Mouse (Mus musculus): ENCODE measurements around the gene Slc6a15.

Slc6a15 gene

DNA sequence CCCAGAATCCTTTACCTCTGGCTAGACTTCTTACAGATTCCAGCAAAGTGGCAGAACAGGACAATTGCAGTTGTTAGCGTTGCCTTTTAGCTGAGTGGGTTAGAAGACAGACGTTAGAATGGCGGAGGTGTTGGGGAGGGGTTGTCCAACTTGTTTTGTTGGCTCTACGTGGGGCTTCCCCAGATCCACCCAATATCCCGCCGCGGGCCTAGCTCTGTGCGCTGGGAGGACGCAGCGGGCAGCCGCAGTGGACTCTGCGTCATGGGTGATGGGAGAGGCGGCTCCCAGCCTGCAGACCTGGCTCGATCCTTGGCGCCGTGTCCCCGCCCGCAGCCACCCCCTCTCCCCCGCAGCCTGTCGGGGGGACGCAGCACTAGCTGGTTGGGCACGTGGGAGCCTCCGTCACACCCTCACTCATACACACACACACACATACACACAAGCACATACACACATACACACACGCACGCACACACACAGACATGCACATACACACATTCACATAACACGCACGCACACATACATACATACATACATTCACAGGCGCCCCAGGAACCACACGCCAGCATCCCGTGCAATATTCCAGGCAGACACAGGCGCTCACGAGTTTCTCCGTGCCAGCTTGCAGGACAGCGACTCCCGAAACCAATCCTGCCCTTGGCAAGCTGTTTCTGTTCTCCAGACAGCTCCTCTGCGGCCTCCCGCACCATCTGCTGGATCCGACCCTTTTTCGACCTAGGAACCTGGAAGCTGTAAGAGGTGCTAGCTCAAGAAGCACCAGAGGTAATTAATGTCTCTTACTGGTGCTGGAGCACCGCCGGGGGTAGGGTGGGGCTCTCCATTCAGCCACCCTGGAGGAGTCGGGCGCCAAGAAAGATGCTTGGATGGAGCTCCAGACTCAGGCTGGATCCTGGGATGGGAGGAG is at the start of gene Slc6a15:
Gene Slc6a15 (plus strand): TSS at position 413 of the 925 bp plus-strand sequence.
- DNase-seq (ENCODE audit: low read depth): peak; percentile 44

DNA sequence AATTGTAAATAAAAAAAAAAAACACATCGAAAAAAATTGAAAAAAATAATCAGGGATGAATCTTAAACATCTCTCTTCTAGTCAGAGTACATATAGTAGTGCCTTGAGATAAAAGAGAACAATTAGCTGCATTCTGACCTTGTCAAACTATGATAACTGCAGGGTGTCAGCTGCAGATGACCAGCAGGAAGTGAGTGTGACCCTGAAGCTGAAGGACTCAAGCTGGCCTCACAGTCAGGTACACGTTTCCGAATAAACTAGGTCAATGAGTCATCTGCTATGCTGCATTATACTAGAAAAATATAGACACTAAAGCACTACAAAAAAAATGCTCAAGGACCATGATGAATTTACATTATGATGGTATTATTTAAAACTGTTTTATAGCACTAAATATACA is 45.6 kb upstream of the Slc6a15 start:
- no peak for DNase-seq (ENCODE audit: low read depth)

GRCm38 (mm10) chr10:103323386-103323785 is 44.2 kb upstream of the Slc6a15 start:
- DNase-seq (ENCODE audit: low read depth): no peak

DNA sequence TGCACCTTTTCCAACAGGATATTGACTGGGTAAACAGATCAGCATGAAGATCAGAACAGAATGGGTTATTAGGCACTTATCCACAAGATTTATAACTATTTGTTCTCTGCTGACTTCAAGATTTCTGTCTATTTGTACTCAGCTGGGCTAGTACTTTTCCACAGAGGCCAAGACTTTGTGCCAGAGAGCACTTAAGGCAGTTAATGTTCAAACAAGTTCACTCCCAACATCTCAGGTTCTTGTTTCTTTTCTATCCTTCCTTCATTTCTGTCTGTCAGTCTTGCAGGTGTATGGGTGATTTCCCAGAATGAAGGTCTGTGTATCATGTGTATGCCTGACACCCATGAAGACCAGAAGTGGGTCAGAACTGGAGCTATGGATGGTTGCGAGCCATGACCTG is 33.3 kb upstream of the Slc6a15 start:
- no peak for DNase-seq (ENCODE audit: low read depth)

DNA sequence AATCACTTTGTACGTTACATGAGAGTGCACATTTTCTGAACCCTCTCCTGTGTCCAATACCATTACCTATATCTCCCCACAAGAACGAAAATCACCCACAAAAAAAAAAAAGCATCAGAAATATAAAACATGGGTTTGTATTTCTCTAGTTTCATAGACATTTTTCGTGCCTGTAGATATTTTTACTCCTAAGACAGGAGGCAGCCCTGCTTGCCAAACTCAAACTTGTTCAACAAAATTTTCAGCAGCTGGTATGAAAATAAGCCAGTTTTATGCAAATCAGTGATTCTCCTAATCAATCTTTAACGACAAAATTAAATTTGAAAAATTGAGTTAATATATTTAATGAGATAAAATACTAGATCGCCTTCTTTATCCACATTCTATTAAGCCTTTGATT is 27.7 kb upstream of the Slc6a15 start:
- DNase-seq (ENCODE audit: low read depth): no peak

GRCm38 (mm10) chr10:103346797-103347196 is 20.8 kb upstream of the Slc6a15 start:
- no peak for DNase-seq (ENCODE audit: low read depth)

- DNase-seq (ENCODE audit: low read depth): peak; percentile 60
Observed at GRCm38 (mm10) chr10:103368296-103369080, 905 bp downstream of the Slc6a15 start.

- peak; percentile 67 for DNase-seq (ENCODE audit: low read depth)
Observed at GRCm38 (mm10) chr10:103369081-103369420, 1.5 kb downstream of the Slc6a15 start.

DNA sequence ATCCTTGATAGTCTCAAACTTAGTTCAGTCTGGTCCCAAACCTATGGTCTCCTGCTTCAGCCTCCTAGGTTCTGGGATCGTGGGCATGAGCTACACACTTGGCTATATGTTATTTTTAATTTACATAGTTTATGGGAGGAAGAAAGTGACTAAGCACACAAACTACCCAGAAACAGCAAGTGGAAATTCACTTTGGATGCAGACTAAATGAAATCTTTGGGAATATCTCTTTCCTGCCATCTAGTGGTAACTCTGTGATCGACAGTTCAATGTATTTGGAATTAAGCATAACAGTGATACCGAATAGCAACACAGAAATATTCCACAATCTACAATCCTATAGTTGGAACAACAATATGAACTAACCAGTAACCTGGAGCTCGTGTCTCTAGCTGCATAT is 34.6 kb downstream of the Slc6a15 start:
- DNase-seq (ENCODE audit: low read depth): peak; percentile 73

DNA sequence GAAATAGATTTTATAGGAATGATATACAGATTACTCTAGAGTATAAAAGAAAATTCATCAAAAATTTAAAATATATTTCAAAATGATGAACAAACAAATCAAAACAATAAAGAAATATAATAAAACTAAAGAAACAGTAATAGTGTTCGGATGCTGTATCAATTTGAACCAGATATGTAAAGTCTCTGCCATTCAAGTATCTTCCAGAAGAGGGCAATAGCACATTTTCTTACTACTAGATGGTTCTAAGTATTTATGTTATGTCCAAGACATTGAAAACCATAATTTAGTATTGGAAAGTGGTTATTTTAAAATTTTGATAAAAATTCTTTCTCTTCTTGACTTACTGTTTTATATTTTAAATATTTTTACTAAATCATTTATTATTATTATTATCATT is 60.1 kb downstream of the Slc6a15 start:
- peak; percentile 5 for DNase-seq (ENCODE audit: low read depth)

DNA sequence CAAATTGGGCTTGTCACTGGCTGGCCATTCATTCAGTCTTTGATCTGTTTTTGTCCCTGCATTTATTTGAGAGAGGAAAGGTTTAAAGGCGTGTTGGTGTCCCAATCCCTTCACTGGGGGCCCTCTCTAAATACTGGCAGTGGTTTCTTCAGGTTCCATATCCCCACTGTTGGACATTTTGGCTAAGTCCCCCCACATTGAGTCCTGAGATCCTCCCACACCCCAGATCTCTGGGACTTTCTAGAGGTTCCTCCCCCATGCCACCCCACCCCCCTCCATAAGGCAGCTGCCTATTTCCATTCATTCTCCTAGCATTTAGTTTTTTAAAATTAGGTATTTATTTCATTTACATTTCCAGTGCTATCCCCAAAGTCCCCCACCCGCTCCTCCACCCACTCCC is 75.0 kb downstream of the Slc6a15 start:
- no peak for DNase-seq (ENCODE audit: low read depth)

GRCm38 (mm10) chr10:103443070-103443469 is 75.5 kb downstream of the Slc6a15 start:
- peak; percentile 78 for DNase-seq (ENCODE audit: low read depth)

GRCm38 (mm10) chr10:103448340-103448739 is 80.8 kb downstream of the Slc6a15 start:
- DNase-seq (ENCODE audit: low read depth): no peak

DNA sequence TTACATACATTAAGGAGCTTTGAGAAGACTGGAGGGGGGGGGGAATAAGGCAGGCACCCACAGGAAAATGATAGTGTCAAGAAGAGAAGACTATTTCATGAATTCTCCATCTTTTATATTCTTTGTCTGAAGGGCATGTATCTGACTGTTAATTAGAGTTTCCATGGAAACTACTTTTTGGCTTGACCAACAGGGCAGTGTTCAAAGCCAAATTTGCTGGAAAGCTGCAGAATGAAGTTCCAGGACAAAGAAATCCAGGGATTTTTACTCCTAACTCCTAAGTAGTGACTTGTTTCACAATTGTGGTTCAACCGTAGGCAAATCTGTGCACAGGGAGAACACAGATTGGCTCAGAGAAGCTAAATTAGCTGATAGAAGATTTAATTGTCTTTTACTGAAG is 90.3 kb downstream of the Slc6a15 start:
- DNase-seq (ENCODE audit: low read depth): no peak
